Mouse (Mus musculus) kidney, adult 2 months (tissue): Measurements from ENCODE around the gene Ttll11. TPM values are rescaled to one million over a fixed set of nuclear protein-coding genes. Genes with fewer than 3 reads are reported as not detected.

Source experiments
- DNase-seq: peaks from one replicate; pipeline ENCODE4 v3.0.0; 2021
- H3K27ac ChIP-seq: fragments of 200-500 bp; 2 replicates; pipeline ENCODE4 v1.5.1; 2012; ENCODE audit warnings: low read depth, low read length, control low read depth, inconsistent platforms; ENCODE audit not compliant: insufficient read depth
- H3K27me3 ChIP-seq: fragments of 200-500 bp; replicated peaks from 2 replicates; pipeline ENCODE4 v1.6.1; 2012; ENCODE audit warnings: mild to moderate bottlenecking, moderate library complexity, low read length, inconsistent platforms; ENCODE audit not compliant: control insufficient read depth, insufficient read depth
- H3K36me3 ChIP-seq: fragments of 200-500 bp; 2 replicates; pipeline ENCODE4 v1.6.1; 2012; ENCODE audit warnings: mild to moderate bottlenecking, moderate library complexity, low read length, inconsistent platforms; ENCODE audit not compliant: control insufficient read depth, insufficient read depth
- H3K4me1 ChIP-seq: fragments of 200-500 bp; 2 replicates; pipeline ENCODE4 v1.6.1; 2011; ENCODE audit warnings: low read length; ENCODE audit not compliant: control insufficient read depth, insufficient read depth
- H3K4me3 ChIP-seq: fragments of 200-500 bp; 2 replicates; pipeline ENCODE4 v1.5.1; 2011; ENCODE audit warnings: mild to moderate bottlenecking, low read depth, low read length, control low read depth; ENCODE audit not compliant: insufficient read depth
- CTCF ChIP-seq: fragments of 200-500 bp; conservative IDR thresholded peaks from 2 replicates; pipeline ENCODE4 v1.5.1; 2011; ENCODE audit warnings: low read depth, mild to moderate bottlenecking, control low read depth, low read length, moderate library complexity, mixed read lengths; ENCODE audit not compliant: insufficient read depth, insufficient read length
- POLR2A ChIP-seq: fragments of 200-500 bp; IDR thresholded peaks from one replicate; pipeline ENCODE4 v1.6.1; 2011; ENCODE audit warnings: low read depth, low read length, control low read depth
- WGBS: fragments of 180-500 bp; shearing (Covaris S2); methylation state at CpG from one replicate; pipeline ENCODE4 v1.1.7; 2018; 5-methylcytosine and 5-hydroxymethylcytosine counted together
- polyA plus RNA-seq: library from polyadenylated mRNA; depleted of rRNA; stranded (reverse); fragments of >200 nt; gene quantifications from 2 replicates; pipeline ENCODE4 v1.2.3, GENCODE M21; 2012

Gene Ttll11
- polyA plus RNA-seq, 1 experiment = 0.41 TPM

- TF ChIP-seq CTCF (no peak), POLR2A (no peak)
Measured at GRCm38 (mm10) chr2:35842780-35843474, 136.8 kb downstream of the Ttll11 start.

GRCm38 (mm10) chr2:35841841-35842420, 137.8 kb downstream of the Ttll11 start:
- no peak overlapping the region for H3K4me3 ChIP-seq
- 67% methylated on average over 4 of the region's 4 CpGs for WGBS
- peaks cover 4% of the 10 kb centered on the region; the same call in 1 of the 2 replicates for H3K4me1 ChIP-seq
- no peaks in the 10 kb centered on the region for H3K27me3 ChIP-seq
- no peak overlapping the region for H3K27ac ChIP-seq
- no peaks in the 10 kb centered on the region for H3K36me3 ChIP-seq
- DNase-seq = no peak
- TF ChIP-seq CTCF (0 out of 2 replicates have a peak, but pooled peaks have one; percentile 3), POLR2A (no peak)

More at GRCm38 (mm10) chr2:35842780-35843474, 136.8 kb downstream of the Ttll11 start:
- WGBS = 88% methylated on average over 16 of the region's 16 CpGs
- H3K36me3 ChIP-seq = no peaks in the 10 kb centered on the region
- H3K4me1 ChIP-seq = peaks cover 4% of the 10 kb centered on the region; the same call in 1 of the 2 replicates
- DNase-seq = no peak
- no peaks in the 10 kb centered on the region for H3K27me3 ChIP-seq
- no peak overlapping the region for H3K27ac ChIP-seq
- no peak overlapping the region for H3K4me3 ChIP-seq

GRCm38 (mm10) chr2:35840956-35841816, 138.5 kb downstream of the Ttll11 start:
- 31% methylated on average over 14 of the region's 14 CpGs for WGBS
- no peaks in the 10 kb centered on the region for H3K36me3 ChIP-seq
- no peaks in the 10 kb centered on the region for H3K27me3 ChIP-seq
- no peak overlapping the region; the same call in 1 of the 2 replicates for H3K27ac ChIP-seq
- DNase-seq = peak; percentile 82
- H3K4me3 ChIP-seq = no peak overlapping the region
- TF ChIP-seq POLR2A (no peak), CTCF (no peak)
- H3K4me1 ChIP-seq = peaks cover 4% of the 10 kb centered on the region; the same call in 1 of the 2 replicates

- H3K36me3 ChIP-seq = no peaks in the 10 kb centered on the region
- 85% methylated on average over 11 of the region's 11 CpGs for WGBS
- H3K4me3 ChIP-seq = no peak overlapping the region
- no peaks in the 10 kb centered on the region for H3K27me3 ChIP-seq
- no peak overlapping the region for H3K27ac ChIP-seq
- TF ChIP-seq CTCF (no peak), POLR2A (no peak)
- DNase-seq = no peak
- peaks cover 4% of the 10 kb centered on the region; the same call in 1 of the 2 replicates for H3K4me1 ChIP-seq
Measured at GRCm38 (mm10) chr2:35838751-35839479, 140.8 kb downstream of the Ttll11 start.

- Histone ChIP-seq H3K27me3 (no peaks in the 10 kb centered on the region), H3K36me3 (no peaks in the 10 kb centered on the region), H3K4me1 (peaks cover 8% of the 10 kb centered on the region), H3K4me3 (no peak overlapping the region), H3K27ac (no peak overlapping the region)
- WGBS = 98% methylated on average over 10 of the region's 10 CpGs
- TF ChIP-seq CTCF = no peak
- DNase-seq = no peak
Measured at GRCm38 (mm10) chr2:35834198-35834913, 145.4 kb downstream of the Ttll11 start.

GRCm38 (mm10) chr2:35833546-35833945, 146.2 kb downstream of the Ttll11 start:
- WGBS = 70% methylated on average over 6 of the region's 6 CpGs

More at GRCm38 (mm10) chr2:35833546-35833945, 146.2 kb downstream of the Ttll11 start:
- Histone ChIP-seq H3K36me3 (no peaks in the 10 kb centered on the region), H3K27me3 (no peaks in the 10 kb centered on the region), H3K4me3 (no peak overlapping the region), H3K27ac (no peak overlapping the region), H3K4me1 (peaks cover 8% of the 10 kb centered on the region)
- no peak for TF ChIP-seq POLR2A
- no peak for DNase-seq
